Mouse (Mus musculus) cerebellum, adult 8-10 months (tissue): Measurements from ENCODE around the gene Mthfd2l.

ENCODE experiments used
- DNase-seq: peaks from one replicate; pipeline ENCODE4 v3.0.0; 2022

The Mthfd2l gene

GRCm38 (mm10) chr5:90930971-90931851 is at the start of gene Mthfd2l:
Mthfd2l (plus strand) TSS chr5:90931117.
- DNase-seq, result peak; percentile 53

GRCm38 (mm10) chr5:90881682-90882081 is 49.2 kb upstream of the Mthfd2l start:
- DNase-seq, result no peak

GRCm38 (mm10) chr5:90882146-90882545 is 48.8 kb upstream of the Mthfd2l start:
- DNase-seq, result no peak

GRCm38 (mm10) chr5:90884628-90885242 is 46.2 kb upstream of the Mthfd2l start:
- peak; percentile 6 for DNase-seq

GRCm38 (mm10) chr5:90888661-90889060 is 42.3 kb upstream of the Mthfd2l start:
- DNase-seq, result no peak

GRCm38 (mm10) chr5:90890519-90891463 is 40.1 kb upstream of the Mthfd2l start, which contains the start of gene Cxcl1:
Cxcl1 (plus strand) TSS chr5:90891241.
- DNase-seq, result peak; percentile 4

GRCm38 (mm10) chr5:90891464-90891813 is 39.5 kb upstream of the Mthfd2l start:
- DNase-seq, result no peak

- no peak for DNase-seq
Observed at GRCm38 (mm10) chr5:90894231-90894630, 36.7 kb upstream of the Mthfd2l start.

- no peak for DNase-seq
Observed at GRCm38 (mm10) chr5:90897429-90897828, 33.5 kb upstream of the Mthfd2l start.

GRCm38 (mm10) chr5:90899308-90899707 is 31.6 kb upstream of the Mthfd2l start:
- no peak for DNase-seq

GRCm38 (mm10) chr5:90900147-90900546 is 30.8 kb upstream of the Mthfd2l start:
- peak; percentile 62 for DNase-seq

GRCm38 (mm10) chr5:90900688-90901087 is 30.2 kb upstream of the Mthfd2l start:
- DNase-seq, result no peak

- DNase-seq, result no peak
Observed at GRCm38 (mm10) chr5:90902380-90903260, 28.3 kb upstream of the Mthfd2l start.

- no peak for DNase-seq
Observed at GRCm38 (mm10) chr5:90903339-90904020, 27.4 kb upstream of the Mthfd2l start, which contains the start of gene Cxcl2. Cxcl2 (plus strand) TSS chr5:90903871.

GRCm38 (mm10) chr5:90908983-90909382 is 21.9 kb upstream of the Mthfd2l start:
- peak; percentile 50 for DNase-seq

- DNase-seq, result no peak
Observed at GRCm38 (mm10) chr5:90919495-90919894, 11.4 kb upstream of the Mthfd2l start.

GRCm38 (mm10) chr5:90922958-90923357 is 8.0 kb upstream of the Mthfd2l start:
- DNase-seq, result no peak

GRCm38 (mm10) chr5:90930546-90930945 is 371 bp upstream of the Mthfd2l start:
- no peak for DNase-seq

GRCm38 (mm10) chr5:90931911-90932310 is 994 bp downstream of the Mthfd2l start:
- DNase-seq, result no peak

- no peak for DNase-seq
Observed at GRCm38 (mm10) chr5:90936706-90937105, 5.8 kb downstream of the Mthfd2l start.

GRCm38 (mm10) chr5:90945453-90945852 is 14.5 kb downstream of the Mthfd2l start:
- no peak for DNase-seq
